Mouse (Mus musculus) heart, embryonic 15.5 days (tissue): ENCODE results near the gene 1700037C18Rik. TPM values are rescaled to one million over a fixed set of nuclear protein-coding genes. Genes with fewer than 3 reads are reported as not detected.
A peak's percentile ranks its signal among the peaks of the same experiment; 100 is the strongest.

Source experiments
- ATAC-seq: fragments of 200-750 bp; cut with Nextera tagmentation; replicated peaks from 2 replicates; pipeline ENCODE4 v1.8.0; 2017; ENCODE audit warnings: low read depth, moderate TSS enrichment; ENCODE audit not compliant: insufficient number of reproducible peaks, insufficient read depth, low FRiP score
- H3K27ac ChIP-seq: fragments of 300-500 bp; sonication (generic); 2 replicates; pipeline ENCODE4 v1.5.1; 2015; ENCODE audit warnings: mild to moderate bottlenecking, inconsistent platforms
- H3K27me3 ChIP-seq: fragments of 300-500 bp; sonication (generic); 2 replicates; pipeline ENCODE4 v1.6.1; 2015; ENCODE audit warnings: inconsistent platforms
- H3K36me3 ChIP-seq: fragments of 300-500 bp; sonication (generic); 2 replicates; pipeline ENCODE4 v1.6.1; 2015; ENCODE audit warnings: mild to moderate bottlenecking, inconsistent platforms
- H3K4me1 ChIP-seq: fragments of 300-500 bp; sonication (generic); replicated peaks from 2 replicates; pipeline ENCODE4 v1.6.1; 2015; ENCODE audit warnings: inconsistent platforms
- H3K4me2 ChIP-seq: fragments of 300-500 bp; sonication (generic); 2 replicates; pipeline ENCODE4 v1.6.1; 2015; ENCODE audit warnings: inconsistent platforms, mild to moderate bottlenecking, moderate library complexity
- H3K4me3 ChIP-seq: fragments of 300-500 bp; sonication (generic); 2 replicates; pipeline ENCODE4 v1.5.1; 2015; ENCODE audit warnings: mild to moderate bottlenecking, inconsistent platforms
- H3K9ac ChIP-seq: fragments of 300-500 bp; sonication (generic); 2 replicates; pipeline ENCODE4 v1.6.1; 2015; ENCODE audit warnings: mild to moderate bottlenecking, inconsistent platforms
- H3K9me3 ChIP-seq: fragments of 300-500 bp; sonication (generic); replicated peaks from 2 replicates; pipeline ENCODE4 v1.6.1; 2016; ENCODE audit warnings: inconsistent platforms
- WGBS: fragments of 180-500 bp; shearing (Covaris S2); methylation state at CpG from one replicate; pipeline ENCODE4 v1.1.7; 2015; ENCODE audit warnings: mixed read lengths; 5-methylcytosine and 5-hydroxymethylcytosine counted together
- polyA plus RNA-seq: library from polyadenylated mRNA; unstranded; fragments of >200 nt; fragmentation: Nextera tagmentation; extraction: Ambion mirVana; gene quantifications from 2 replicates; pipeline ENCODE4 v1.2.1, GENCODE M21; 2015

The 1700037C18Rik gene
- polyA plus RNA-seq, 1 experiment from 2014 or later, result 7.7 TPM

DNA sequence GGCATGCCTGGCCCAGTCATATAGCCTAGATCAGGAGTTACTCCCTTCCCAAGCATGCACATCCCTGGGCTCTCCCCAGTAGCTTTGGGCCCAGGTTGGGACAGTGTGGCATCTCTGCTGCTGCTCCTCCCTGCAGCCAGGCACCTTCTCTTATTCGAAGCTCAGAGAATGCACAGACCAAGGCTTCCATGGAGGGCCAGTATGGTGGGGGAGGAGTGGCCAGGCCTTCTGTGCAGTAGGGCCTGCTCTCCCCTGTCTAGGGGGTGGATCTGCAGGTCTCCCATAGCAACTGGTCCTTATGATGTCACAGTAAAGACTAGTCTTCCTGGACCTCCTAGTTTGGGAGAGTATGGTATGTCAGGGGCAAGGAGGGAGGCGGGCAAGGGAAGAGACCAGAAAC, 1.0 kb downstream of the 1700037C18Rik start:
- 0 out of 2 replicates have a peak overlapping the region, but pooled peaks have one; percentile 74 for H3K4me3 ChIP-seq
- WGBS, result 76% methylated on average over 2 of the region's 2 CpGs
- no peaks in the 10 kb centered on the region for H3K9me3 ChIP-seq
- H3K4me2 ChIP-seq, result no peak overlapping the region; the same call in 1 of the 2 replicates
- no peak overlapping the region for H3K9ac ChIP-seq
- ATAC-seq, result no peak
- H3K36me3 ChIP-seq, result peaks cover 22% of the 10 kb centered on the region
- no peak overlapping the region for H3K27ac ChIP-seq
- H3K4me1 ChIP-seq, result peaks cover 6% of the 10 kb centered on the region; the same call in 1 of the 2 replicates
- no peaks in the 10 kb centered on the region for H3K27me3 ChIP-seq

GRCm38 (mm10) chr16:3896553-3896952, 11.9 kb downstream of the 1700037C18Rik start:
- H3K4me1 ChIP-seq, result peaks cover 9% of the 10 kb centered on the region
- H3K9ac ChIP-seq, result no peak overlapping the region
- no peaks in the 10 kb centered on the region for H3K27me3 ChIP-seq
- H3K36me3 ChIP-seq, result peaks cover 44% of the 10 kb centered on the region
- no peak for ATAC-seq
- no peaks in the 10 kb centered on the region for H3K9me3 ChIP-seq
- 94% methylated on average over 1 of the region's 1 CpGs for WGBS
- no peak overlapping the region for H3K4me3 ChIP-seq
- no peak overlapping the region for H3K27ac ChIP-seq
- H3K4me2 ChIP-seq, result no peak overlapping the region

DNA sequence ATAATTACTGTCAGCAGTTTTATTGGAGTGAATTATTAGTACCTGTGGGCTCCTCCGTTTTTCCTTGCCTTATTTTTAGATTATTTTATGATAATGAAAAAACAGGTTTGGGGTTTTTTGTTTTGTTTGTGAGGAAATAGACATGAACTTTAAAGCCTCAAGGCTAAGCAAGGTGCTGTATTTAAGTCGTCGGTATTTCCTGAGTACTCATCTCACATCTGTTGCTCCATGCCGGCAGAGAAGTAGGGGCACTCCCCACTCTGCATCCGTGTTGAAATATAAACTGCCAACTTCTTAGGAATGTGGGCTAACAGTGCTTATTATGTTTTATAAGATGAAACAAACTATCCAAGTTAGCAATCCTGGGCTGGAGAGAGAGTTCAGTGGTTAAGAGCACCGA, 12.4 kb downstream of the 1700037C18Rik start:
- no peaks in the 10 kb centered on the region for H3K27me3 ChIP-seq
- H3K36me3 ChIP-seq, result peaks cover 40% of the 10 kb centered on the region
- H3K4me2 ChIP-seq, result no peak overlapping the region
- H3K9me3 ChIP-seq, result no peaks in the 10 kb centered on the region
- H3K9ac ChIP-seq, result no peak overlapping the region
- no peak for ATAC-seq
- 78% methylated on average over 6 of the region's 6 CpGs for WGBS
- peaks cover 9% of the 10 kb centered on the region for H3K4me1 ChIP-seq
- no peak overlapping the region for H3K27ac ChIP-seq
- H3K4me3 ChIP-seq, result no peak overlapping the region

- no peak overlapping the region for H3K4me3 ChIP-seq
- no peaks in the 10 kb centered on the region for H3K27me3 ChIP-seq
- H3K9me3 ChIP-seq, result no peaks in the 10 kb centered on the region
- ATAC-seq, result peak; percentile 47; the same call in 1 of the 2 replicates
- peak overlapping the region; percentile 3; the same call in 1 of the 2 replicates for H3K4me2 ChIP-seq
- H3K36me3 ChIP-seq, result peaks cover 32% of the 10 kb centered on the region
- peak overlapping the region; percentile 65 for H3K27ac ChIP-seq
- H3K9ac ChIP-seq, result no peak overlapping the region
- peaks cover 9% of the 10 kb centered on the region for H3K4me1 ChIP-seq
- WGBS, result 68% methylated on average over 9 of the region's 9 CpGs
Measured at GRCm38 (mm10) chr16:3895173-3895792, 13.2 kb downstream of the 1700037C18Rik start.

GRCm38 (mm10) chr16:3893739-3894138, 14.8 kb downstream of the 1700037C18Rik start:
- 16% methylated on average over 3 of the region's 3 CpGs for WGBS
- Histone ChIP-seq H3K4me1 (peaks cover 9% of the 10 kb centered on the region), H3K4me3 (no peak overlapping the region), H3K36me3 (peaks cover 17% of the 10 kb centered on the region; the same call in 1 of the 2 replicates), H3K9me3 (no peaks in the 10 kb centered on the region), H3K27me3 (no peaks in the 10 kb centered on the region), H3K27ac (peak overlapping the region; percentile 65), H3K4me2 (no peak overlapping the region), H3K9ac (no peak overlapping the region)
- 0 out of 2 replicates have a peak, but pooled peaks have one; percentile 67 for ATAC-seq

GRCm38 (mm10) chr16:3891621-3892295, 16.7 kb downstream of the 1700037C18Rik start:
- Histone ChIP-seq H3K27me3 (no peaks in the 10 kb centered on the region), H3K4me2 (no peak overlapping the region), H3K9ac (no peak overlapping the region), H3K4me1 (peaks cover 12% of the 10 kb centered on the region), H3K27ac (no peak overlapping the region), H3K36me3 (no peaks in the 10 kb centered on the region; the same call in 1 of the 2 replicates), H3K4me3 (no peak overlapping the region), H3K9me3 (no peaks in the 10 kb centered on the region)
- 86% methylated on average over 14 of the region's 14 CpGs for WGBS
- ATAC-seq, result no peak

DNA sequence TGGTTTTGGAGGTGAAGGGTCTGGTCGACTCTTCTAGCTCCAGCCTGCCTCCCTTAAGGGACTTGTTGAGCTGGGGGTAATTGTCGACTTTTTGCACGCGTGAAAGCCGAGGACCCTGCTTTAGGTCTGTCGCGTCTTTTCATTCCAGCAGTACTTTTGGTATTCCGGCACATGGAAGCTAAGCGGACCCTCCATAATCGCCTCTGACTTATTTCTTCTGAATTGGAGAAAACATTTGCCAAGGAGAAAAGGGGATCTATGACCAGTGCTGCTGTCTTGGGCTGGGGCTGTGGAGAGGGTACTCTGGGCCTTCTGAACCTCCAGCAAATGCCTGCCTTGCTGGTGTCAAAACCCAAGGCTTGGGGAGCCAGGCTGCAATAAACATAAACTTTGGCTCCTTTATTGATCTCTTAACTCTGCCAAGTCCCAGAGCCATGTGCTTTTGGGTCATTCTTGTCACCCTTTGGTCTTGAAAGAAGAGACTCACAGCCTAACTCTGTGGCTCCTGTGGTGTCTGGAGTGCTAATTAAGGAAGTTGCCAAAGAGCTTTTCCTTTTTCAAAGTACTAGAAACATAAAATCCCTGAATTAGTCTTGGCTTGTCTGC, 23.3 kb downstream of the 1700037C18Rik start:
- Histone ChIP-seq H3K27me3 (no peaks in the 10 kb centered on the region), H3K4me1 (peaks cover 20% of the 10 kb centered on the region), H3K4me3 (peak overlapping the region; percentile 99), H3K9me3 (no peaks in the 10 kb centered on the region), H3K27ac (peak overlapping the region; percentile 99), H3K36me3 (peaks cover 4% of the 10 kb centered on the region; the same call in 1 of the 2 replicates), H3K9ac (peak overlapping the region; percentile 96), H3K4me2 (peak overlapping the region; percentile 84)
- ATAC-seq, result peak; percentile 9
- 4% methylated on average over 10 of the region's 10 CpGs for WGBS

GRCm38 (mm10) chr16:3884201-3885064, 24.1 kb downstream of the 1700037C18Rik start, which contains the start of the genes Zfp597 and Gm20695:
Gene Zfp597 (minus strand): TSS chr16:3884561.
Gene Gm20695 (plus strand): TSS chr16:3884648.
- Histone ChIP-seq H3K4me2 (peak within 1 kb of the TSS; percentile 84), H3K27me3 (no peaks in the 10 kb centered on the region), H3K4me1 (peaks cover 20% of the 10 kb centered on the region), H3K9me3 (no peaks in the 10 kb centered on the region), H3K27ac (peak within 1 kb of the TSS; percentile 99), H3K36me3 (peaks cover 4% of the 10 kb centered on the region; the same call in 1 of the 2 replicates), H3K9ac (peak within 1 kb of the TSS; percentile 96), H3K4me3 (peak within 1 kb of the TSS; percentile 99)
- WGBS, result under 1% methylated on average over 88 of the region's 88 CpGs
- peak; percentile 98 for ATAC-seq

- 95% methylated on average over 4 of the region's 4 CpGs for WGBS
- no peak for ATAC-seq
- Histone ChIP-seq H3K9me3 (no peaks in the 10 kb centered on the region), H3K27me3 (no peaks in the 10 kb centered on the region), H3K4me1 (peaks cover 12% of the 10 kb centered on the region), H3K36me3 (peaks cover 4% of the 10 kb centered on the region; the same call in 1 of the 2 replicates), H3K4me2 (no peak overlapping the region), H3K9ac (no peak overlapping the region), H3K4me3 (no peak overlapping the region), H3K27ac (no peak overlapping the region)
Measured at GRCm38 (mm10) chr16:3876346-3876745, 32.1 kb downstream of the 1700037C18Rik start.

GRCm38 (mm10) chr16:3872216-3873047, 36.1 kb downstream of the 1700037C18Rik start, which contains the start of gene Naa60:
Gene Naa60 (plus strand): TSS chr16:3872375.
- Histone ChIP-seq H3K4me3 (peak within 1 kb of the TSS; percentile 59), H3K9ac (peak within 1 kb of the TSS; percentile 60), H3K27me3 (no peaks in the 10 kb centered on the region), H3K4me1 (peaks cover 15% of the 10 kb centered on the region), H3K36me3 (peaks cover 11% of the 10 kb centered on the region), H3K4me2 (peak within 1 kb of the TSS; percentile 86), H3K9me3 (no peaks in the 10 kb centered on the region), H3K27ac (peak within 1 kb of the TSS; percentile 63)
- 4% methylated on average over 47 of the region's 47 CpGs for WGBS
- ATAC-seq, result peak; percentile 99
